Mouse (Mus musculus): ENCODE results near the gene Morn3.

DNA sequence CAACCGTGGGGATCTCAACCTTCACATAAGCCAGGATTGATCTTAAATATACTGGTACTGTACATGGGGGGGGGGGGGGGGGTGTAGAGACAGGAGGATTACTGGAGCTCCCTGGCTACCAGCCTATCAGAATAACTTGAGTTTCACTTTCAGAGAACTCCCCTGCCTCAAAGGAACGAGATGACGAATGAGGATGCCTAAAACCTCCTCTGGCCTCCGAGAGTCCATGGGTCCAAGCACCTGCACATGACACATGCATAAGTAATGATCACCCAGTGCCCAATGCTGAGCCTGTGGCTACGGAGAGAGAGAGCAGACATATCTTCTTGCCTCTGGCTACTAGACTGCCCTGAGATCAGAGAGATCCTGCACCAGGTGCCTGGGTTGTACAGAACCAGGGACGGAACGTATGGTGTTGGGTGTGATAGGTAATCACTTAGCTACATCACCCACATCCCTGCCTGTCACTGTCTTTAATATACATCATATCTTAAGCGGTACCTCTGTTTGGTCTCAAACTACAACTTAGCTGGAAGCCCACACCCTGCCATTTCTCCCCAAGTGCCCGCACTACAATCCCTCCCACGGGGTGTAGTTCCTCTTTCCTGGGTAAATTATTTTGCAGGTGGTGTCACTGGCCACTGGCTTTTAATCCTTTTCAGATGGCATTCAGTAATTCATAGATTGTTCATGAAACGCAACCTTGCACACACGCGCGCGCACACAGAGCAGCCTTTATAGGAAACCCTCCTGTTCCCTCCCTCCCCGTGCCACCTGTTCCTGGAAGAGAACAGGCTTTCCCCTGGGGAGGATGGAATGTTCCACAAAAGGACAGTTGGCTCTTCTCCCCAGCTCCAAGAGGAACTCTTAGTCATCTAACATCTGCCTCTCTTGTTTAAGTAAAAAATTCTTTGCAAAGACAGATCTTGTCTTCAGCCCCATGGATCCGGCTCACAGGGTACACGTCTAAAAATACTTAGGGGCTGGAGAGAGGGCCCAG, 49.3 kb downstream of the Morn3 start:
- TF ChIP-seq CTCF (IDR thresholded peaks at IDR 0.05; ENCODE audit: low read depth) (no peak), EP300 (IDR thresholded peaks at IDR 0.05; ENCODE audit: low read depth) (no peak)
